Mouse (Mus musculus) ovary, postnatal 36 days (tissue): ENCODE measurements around the gene Myo16.
A peak's percentile ranks its signal among the peaks of the same experiment; 100 is the strongest.

Source experiments
- DNase-seq: peaks from one replicate; pipeline ENCODE4 v3.0.0; 2022; ENCODE audit warnings: low spot score, mixed read lengths

The Myo16 gene

DNA sequence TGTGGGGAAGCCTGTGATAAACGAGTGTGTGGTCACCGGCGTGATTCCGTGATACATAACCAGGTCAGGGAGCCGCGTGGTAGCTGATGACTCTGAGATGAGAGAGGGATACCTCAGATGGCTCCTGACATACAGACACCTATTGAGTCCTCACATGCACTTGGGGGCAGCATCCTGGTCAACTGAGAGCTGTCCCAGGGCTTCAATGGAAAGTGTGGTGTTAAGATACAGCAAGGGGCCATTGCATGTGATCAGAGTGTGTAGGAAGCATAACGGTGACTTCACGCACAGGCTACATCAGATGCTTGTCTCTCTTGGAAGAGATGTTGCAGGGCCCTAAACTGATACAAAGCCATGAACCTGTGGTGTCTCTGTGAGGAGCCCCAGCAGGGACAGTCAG, 260.2 kb downstream of the Myo16 start:
- no peak for DNase-seq

DNA sequence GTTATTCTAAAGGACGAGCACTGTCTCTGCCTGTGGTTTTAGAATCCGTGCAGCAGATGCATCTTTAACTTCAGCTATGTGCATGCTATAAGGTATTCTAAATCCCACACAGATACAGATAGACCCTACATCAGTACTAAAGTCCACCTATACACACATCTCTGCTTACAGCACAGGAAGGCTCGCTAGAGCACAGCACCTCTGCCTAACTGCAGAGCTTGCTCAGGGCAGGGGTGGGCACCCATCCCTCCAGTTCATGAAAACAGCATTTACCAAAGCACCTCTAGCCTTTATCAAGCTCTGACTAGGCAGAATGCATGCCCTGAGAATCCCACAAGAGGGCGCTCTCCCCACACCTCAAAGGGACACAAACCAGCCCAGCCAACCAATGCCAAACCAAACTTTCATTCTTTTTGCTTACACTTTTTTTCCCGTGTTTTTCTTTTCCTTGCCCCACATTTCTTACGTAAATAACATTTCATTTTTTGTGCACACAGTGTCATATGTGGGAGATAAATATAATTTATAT, 261.0 kb downstream of the Myo16 start:
- peak; percentile 54 for DNase-seq

DNA sequence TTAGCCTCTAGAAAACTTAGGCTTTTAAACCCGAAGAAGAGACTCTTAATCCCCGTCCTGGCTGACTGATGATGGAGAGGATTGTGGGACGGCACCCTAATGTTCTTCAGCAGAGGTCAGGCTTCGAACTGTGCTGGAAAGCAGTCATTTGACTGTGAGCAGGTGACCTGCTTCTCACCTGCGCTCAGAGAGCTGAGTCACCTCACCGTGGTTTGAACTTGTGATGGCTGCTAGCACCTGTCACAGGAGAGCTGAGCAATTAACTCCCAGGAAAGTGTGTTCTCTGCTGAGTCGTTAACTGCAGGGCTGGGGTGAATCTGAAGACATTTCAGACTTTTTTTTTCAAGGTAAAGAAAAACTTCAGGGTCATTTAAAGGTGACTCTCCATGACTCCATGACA, 261.6 kb downstream of the Myo16 start:
- no peak for DNase-seq

DNA sequence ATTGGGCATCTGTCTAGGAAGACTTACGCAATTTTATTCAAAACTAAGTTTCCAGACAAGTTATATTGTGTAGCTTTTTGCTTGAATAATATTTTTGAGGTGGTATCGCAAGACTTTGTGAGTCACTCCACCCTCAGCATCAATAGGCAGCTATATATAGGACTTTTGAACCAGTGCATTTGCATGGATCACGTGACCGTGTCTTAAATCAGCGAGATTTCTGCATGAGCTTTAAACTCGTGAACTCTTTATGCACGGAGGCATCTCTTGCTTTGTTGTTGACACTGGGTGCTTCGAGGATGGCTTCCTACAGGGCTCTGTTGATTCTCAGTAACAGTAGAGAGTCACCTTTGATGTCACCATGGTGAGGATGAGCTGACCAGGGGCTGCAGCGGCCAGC, 262.2 kb downstream of the Myo16 start:
- DNase-seq = no peak

DNA sequence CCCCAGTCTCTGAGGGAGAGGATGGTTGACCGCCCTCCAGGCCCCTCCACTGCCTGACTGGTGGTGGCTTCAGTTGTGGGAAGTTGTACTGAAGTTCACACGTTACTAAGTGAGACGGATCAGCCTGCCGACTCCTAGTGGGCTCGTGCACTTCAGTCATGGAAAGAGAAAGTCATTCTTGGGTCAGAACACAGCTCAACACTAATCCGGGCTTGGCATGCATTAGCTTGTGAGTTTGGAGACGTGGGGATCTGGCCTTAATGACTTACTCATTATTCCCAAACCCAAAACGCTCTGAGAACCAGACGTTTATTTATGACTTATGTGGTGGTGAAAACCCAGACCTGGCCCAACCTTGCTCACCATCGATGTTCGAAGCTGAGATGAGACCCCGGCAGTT, 263.1 kb downstream of the Myo16 start:
- no peak for DNase-seq

DNA sequence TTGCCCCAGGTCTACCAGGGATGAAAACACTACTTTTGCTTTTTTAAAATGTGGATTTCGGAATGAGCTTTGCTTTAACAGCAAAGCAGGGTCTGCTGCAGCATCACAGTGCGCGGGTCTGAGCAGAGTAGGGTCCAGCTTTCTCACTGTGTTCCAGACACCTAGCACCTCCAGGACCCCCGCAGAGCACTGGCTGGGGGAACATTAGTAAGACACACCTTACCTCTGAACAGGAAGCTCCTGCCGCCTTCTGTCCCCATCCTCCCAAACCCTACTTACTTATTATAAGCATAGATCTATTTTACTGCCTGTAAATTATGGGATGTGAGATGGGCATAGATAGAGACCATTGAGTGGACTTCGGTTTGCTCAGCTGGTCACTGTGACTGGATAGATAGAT, 263.6 kb downstream of the Myo16 start:
- no peak for DNase-seq

DNA sequence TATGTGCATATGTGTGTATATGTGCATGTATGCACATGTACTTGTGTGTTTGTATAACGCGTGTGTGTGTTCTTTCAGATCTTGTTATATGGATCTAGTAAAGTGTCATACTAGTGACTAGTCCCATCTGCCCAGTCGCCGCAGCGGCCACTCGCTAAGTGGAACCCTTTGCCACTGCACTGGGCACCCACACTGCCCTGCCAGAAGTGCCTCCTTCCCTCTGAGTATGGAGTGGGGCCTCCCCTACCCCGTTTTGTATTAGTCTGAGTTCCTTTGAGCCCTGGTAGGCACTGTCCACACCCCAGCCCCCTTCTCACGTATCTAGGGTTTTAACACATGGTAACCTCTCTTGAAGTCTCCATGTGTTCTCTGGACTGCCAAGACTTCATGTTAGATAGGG, 264.3 kb downstream of the Myo16 start:
- no peak for DNase-seq

DNA sequence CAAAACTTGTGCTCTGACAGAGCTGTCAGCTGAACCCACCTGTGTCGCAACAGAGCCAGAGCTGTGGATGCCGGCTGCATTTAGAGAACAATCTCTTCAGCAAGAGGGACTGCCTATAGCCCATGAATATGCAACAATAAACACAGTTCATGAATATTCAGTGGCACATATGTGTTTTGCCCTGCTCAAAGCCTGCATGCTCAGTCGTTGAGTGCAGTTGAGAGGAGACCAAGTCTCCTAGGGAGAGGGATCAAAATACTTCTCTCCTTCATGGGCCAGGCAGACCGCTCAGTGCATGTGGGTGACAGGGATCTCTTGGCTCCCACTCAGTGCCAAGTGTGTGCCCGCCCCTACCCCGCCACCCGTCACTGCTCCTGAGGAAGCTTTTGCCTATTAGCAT, 265.3 kb downstream of the Myo16 start:
- DNase-seq = no peak

DNA sequence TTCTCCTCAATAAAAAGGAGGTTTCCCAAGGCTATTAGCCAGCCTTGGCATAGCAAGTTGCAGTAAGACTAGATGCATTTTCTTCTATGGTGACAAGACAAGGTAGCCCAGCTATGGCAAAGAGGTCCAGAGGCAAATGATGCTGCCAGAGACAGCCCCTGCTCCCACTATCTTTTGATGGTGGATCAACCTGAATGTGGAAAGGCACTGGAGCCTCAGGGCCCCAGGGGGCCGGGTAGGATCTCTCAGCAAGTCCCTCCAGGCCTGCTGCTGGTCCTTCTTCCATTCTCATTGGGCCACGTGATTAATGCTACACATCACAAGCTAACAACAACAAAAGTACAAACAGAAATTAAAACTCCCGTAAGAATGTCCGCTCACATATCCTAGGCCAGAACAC, 266.0 kb downstream of the Myo16 start:
- DNase-seq = no peak

DNA sequence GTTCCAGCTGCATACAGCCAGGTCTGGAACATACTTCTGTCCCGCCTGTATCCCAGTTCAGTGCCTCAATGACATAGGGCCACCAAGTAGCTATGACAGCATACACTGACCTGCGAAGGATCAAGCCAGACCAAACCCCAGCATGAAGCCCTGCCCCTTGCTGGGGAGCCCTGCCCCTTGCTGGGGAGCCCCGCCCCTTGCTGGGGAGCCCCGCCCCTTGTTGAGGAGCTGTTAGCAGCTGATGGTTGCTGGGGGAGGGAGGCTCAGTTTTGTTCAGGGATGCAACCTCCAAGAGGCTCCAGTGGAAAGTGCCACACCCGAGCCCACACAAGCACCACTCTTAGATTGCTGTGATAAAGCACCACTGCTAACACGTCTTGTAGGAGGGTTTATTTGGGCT, 266.8 kb downstream of the Myo16 start:
- no peak for DNase-seq

DNA sequence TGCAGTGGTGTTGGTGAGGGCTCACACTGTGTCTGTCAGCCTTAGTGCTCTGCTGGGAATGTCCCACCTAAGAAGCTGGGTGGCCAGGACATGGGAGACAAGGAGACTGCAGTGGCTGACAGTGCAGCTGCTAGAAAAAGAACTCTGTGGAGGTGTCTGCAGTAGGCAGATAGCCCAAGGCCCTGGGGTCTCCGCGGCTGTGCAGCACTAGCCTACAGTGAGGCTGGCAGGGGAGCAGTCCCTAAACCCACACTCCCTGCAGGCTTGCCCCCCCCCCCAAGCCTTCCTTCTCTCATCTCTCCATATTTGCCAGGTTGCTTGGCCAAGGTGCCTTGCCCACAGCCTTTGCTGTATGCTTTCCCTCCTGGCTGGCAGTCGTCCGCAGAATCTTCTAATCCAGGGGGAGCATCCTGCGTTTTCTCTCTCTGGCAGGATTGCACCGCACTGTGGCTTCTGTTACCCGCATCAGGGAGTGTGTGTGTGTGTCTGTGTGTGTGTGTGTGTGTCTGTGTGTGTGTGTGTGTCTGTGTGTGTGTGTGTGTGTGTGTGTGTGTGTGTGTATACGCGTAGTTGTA, 267.9 kb downstream of the Myo16 start:
- no peak for DNase-seq

DNA sequence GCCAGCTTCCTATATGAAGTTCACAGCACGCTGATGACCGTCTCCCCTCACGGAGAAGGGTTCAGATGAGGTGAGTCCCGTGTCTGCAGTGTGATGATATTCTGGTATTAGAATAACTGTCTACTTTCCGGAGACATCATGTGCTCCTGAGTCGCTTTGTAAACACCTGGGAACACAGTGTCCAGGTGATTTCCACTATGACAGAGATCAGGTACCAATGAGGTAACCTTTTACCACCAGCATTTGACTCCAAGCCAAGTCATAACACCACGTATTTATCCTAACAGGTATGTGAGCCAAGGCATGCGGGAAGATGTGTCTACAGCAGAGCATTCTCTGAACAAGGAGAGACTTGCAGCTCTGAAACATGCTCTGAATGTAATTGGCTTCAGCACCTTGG, 281.8 kb downstream of the Myo16 start:
- no peak for DNase-seq

DNA sequence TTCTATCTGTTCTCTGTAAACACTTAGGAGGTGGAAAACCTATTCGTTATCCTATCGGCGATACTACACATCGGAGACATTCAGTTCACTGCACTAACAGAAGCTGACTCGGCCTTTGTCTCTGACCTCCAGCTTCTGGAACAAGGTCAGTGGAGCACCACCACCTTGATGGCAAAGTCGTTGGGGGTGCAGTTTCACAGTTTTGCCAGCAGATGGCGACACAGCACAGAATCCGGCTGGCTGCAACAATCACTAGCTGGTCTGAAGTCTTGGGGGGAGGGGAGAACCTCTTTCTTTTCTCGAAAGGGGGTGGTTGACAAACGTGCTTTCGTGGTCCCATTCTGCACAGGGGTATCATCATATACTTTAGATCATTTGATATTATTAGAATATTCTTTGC, 285.1 kb downstream of the Myo16 start:
- peak; percentile 61 for DNase-seq

DNA sequence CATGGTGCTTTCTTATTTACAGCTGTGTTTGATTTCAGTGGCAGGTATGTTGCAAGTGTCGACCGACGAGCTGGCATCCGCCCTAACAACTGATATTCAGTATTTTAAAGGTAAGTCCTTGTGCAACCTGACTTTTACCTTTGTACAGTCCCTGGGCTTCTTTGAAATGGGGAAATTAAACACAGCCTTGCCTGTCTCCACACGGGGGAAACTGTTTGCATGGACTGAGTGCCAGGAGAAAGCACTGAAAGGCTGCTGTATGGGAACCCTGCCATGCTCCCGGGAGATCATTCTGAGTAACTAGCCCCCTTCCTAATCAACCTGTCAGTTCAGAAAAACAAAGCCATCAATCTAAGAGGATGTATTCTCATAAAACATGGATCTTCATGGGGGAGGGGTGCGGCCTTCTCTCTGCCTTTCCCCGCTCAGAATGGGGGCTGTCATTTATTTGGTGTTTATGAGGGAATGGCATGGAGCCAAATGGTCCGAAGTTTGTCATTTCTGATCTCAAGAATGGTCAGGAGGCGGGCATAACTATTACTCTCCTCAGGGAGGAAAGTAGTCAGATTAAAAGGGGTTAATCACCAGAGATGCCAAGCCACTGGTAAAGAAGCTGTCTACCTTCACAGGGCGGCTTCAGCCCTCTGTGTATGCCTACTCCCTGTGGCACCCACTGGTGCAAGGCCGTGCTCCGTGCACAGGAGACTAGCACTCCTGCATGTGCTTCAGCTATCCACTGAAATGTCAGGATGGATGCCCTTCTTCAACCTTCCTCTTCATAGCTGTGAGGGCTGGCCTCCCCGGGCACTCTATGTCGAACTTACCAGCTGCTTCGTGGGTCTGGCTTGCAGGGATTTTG, 286.1 kb downstream of the Myo16 start:
- DNase-seq = no peak

DNA sequence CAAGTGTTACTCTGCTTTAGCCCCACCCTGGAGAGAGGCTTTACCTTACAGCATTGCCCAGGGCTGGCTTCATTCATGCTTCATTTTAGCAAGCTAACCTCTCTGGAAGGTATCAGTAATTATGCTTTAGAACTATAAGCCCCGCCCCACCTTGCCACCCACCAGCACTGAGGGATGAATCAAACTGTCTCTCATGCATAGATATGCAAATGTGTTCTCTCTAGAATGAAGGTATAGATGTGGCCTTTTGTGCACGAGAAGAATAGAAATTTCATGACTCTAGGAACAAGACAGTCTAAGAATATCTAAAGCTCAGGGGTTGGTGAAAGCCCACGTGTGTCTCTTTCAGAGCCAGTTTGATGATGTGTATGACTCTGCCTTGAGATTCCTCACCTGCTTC, 288.9 kb downstream of the Myo16 start:
- DNase-seq = no peak

DNA sequence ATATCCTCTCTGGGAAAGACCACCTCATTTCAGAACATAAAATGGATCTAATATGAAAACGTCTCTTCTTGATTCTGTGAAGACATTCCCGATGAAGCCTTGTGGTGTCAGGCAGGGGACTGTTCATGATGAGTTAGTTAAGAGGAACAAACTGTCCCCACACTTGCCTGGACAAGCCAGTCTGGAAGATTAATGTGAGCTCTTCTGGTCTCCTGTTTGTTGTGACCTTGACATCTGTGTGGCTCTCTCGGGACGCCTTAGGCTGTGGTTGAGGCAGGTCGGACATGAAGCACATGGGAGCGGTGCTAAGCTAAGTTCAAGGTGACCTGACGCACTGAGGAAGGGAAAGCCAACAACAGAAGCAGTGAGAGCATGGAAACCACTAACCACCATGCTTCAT, 291.3 kb downstream of the Myo16 start:
- no peak for DNase-seq

DNA sequence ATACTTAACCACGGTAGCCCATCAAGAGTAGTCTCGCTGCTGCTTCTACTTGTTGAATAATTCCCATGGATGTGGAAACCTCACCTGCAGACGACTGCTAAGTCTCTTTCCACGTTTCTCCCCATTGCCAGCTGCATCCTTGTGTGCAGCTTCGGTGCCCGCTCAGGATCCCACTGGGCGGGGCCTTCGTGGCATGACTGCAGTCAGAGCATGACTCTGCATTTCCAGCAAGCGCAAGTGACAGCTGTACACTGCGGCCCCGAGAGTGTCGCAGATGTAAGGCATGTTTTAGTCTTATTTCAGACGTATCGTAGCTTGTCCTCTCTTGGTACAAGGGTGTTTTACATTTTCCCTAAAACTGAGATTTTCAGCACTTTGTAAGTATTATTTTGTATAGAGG, 294.8 kb downstream of the Myo16 start:
- no peak for DNase-seq

DNA sequence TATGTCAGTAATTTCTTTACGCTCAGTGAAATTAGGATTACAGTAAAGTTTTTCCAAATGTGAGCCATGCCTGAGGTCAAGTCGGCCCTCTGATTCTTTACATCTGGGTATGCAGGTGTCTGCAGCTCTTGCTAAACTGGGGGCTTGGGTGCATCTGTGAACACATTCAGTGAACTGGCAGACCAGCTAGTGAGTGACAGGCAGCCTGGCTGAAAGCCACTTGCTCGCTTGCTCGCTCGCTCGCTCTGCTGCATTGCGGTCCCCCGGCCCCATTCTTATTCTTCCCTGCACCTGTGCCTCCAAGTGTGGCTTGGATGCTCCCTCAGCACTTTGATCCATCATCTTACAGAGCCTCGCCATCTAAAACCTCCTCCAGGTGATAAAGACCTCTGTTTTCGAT, 299.3 kb downstream of the Myo16 start:
- no peak for DNase-seq

DNA sequence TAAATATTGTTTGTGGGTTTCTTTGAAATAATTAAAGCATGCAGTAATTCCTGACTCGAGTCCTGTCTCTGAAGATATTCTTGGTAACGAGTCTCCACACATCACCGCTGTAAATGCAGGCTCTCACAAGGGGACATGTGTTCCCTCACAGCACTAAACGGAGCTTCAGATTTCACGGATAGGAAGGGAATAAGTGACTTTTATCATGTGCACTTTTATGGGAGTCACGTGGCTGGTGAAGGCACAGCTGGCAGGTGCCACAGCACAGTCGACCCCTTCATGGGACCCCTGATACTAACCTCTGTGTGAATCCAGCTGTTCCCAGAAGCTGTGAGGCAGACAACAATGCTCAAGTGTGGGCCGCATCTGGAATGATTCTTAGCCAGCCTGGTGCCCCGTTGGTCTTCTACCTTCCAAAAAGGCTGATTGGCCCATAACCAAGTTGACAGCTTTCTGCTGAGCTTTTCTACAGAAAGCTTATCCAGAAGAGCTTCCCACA, 304.5 kb downstream of the Myo16 start:
- DNase-seq = no peak

DNA sequence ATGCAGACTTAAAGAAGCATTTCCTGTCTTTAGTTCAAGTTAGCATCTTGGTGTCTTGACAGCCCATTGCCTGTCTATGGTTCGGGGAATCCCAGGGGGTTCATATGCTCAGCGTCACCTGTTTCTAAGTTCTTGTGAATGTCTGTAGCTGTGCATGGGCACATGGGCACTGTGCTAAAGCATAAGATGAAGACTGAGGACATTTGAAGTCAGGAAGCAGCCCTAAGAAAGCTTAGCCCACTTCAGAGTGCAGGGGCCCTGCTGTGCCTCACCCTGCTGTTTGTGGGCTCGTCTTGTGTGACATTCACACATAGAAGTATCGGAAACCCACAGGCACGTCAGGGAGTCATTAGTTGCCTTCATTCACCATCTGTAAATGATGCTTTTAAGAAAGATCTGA, 308.6 kb downstream of the Myo16 start:
- no peak for DNase-seq

DNA sequence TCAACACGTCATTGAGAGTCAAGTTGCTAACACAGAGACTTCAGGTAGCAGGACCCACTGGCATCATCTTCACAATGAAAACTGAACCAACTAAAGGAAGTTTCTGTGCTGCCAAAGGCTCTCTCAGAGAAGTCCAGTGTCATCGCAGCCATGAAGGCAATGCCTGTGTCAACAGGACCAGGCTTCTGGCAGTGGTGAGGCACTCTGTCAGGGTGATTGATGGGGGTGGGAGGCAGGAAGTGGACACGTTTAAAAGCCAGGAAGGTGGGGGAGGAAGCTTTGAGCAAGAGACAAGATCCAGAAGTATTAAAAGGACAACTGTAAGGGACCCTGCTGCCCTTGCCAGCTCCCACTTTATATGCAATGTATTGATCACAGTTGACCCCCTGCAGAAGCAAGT, 314.8 kb downstream of the Myo16 start:
- no peak for DNase-seq

DNA sequence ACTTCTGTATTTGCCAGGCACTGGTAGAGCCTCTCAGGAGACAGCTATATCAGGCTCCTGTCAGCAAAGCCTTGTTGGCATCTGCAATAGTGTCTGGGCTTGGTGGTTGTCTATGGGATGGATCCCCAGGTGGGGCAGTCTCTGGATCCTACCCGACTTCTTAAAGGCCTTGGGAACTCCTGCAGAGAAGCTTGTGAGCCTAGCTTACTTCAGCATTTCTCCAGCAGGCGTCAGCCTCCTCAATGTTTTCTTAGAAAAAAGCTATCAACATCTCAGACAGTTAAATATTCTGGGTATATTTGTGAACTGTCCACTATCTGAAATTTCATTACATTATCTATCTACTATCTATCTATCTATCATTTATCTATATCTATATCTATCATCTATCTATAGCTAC, 315.9 kb downstream of the Myo16 start:
- DNase-seq = no peak

DNA sequence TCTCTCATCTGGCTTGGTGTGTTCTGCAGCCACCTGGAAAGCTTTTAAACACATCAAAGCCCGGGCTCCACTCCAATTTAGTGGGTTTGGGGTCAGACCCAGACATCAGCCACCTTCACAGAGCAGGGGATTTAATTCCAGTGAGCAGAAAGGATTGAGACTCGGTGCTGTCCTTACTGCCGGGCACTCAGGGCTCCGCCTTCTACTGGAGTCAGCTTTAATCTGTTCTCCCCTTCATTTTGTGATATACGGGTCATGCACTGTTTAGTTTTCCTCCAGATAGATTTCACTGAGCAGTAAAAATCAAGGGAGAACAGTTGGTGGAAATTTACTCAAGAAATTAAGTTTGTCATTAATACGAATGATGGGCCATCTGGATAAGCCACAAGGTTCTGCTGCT, 316.6 kb downstream of the Myo16 start:
- no peak for DNase-seq

DNA sequence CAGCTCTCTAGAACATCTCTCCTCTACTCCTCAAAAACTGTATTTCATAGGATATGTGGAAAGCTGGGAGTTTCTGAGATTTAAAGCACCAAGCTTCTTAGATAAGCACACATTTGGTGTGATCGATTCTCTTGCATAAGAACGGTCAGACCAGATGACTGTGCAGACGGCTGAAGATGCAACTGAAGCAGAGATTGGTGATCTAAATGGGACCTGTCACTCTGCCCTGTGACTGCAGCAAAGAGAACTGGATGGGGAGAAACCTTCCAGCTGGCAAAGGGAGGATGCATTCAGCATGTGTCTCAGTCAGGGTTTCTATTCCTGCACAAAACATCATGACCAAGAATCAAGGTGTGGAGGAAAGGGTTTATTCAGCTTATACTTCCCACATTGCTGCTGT, 318.7 kb downstream of the Myo16 start:
- no peak for DNase-seq
